Mouse (Mus musculus) hindbrain, embryonic 10.5 days (tissue): ENCODE results near the gene Nav1. TPM values are rescaled to one million over a fixed set of nuclear protein-coding genes. Genes with fewer than 3 reads are reported as not detected.

Experiments used
- DNase-seq: peaks from one replicate; pipeline ENCODE4 v3.0.0-alpha.2; 2017; ENCODE audit warnings: low spot score
- H3K27ac ChIP-seq: fragments of 300-500 bp; sonication (generic); 2 replicates; pipeline ENCODE4 v1.5.1; 2016; ENCODE audit warnings: mild to moderate bottlenecking, moderate library complexity
- H3K27me3 ChIP-seq: fragments of 300-500 bp; sonication (generic); 2 replicates; pipeline ENCODE4 v1.6.1; 2016; ENCODE audit warnings: mild to moderate bottlenecking; ENCODE audit not compliant: poor library complexity, insufficient read depth, severe bottlenecking
- H3K36me3 ChIP-seq: fragments of 300-500 bp; sonication (generic); 2 replicates; pipeline ENCODE4 v1.6.1; 2016; ENCODE audit warnings: mild to moderate bottlenecking, moderate library complexity
- H3K4me1 ChIP-seq: fragments of 300-500 bp; sonication (generic); replicated peaks from 2 replicates; pipeline ENCODE4 v1.6.1; 2016; ENCODE audit warnings: mild to moderate bottlenecking
- H3K4me3 ChIP-seq: fragments of 300-500 bp; sonication (generic); 2 replicates; pipeline ENCODE4 v1.5.1; 2016; ENCODE audit warnings: mild to moderate bottlenecking, moderate library complexity
- H3K9me3 ChIP-seq: fragments of 300-500 bp; sonication (generic); 2 replicates; pipeline ENCODE4 v1.6.1; 2016; ENCODE audit warnings: mild to moderate bottlenecking, moderate library complexity
- WGBS: fragments of 180-500 bp; shearing (Covaris S2); methylation state at CpG from one replicate; pipeline ENCODE4 v1.1.7; 2016; 5-methylcytosine and 5-hydroxymethylcytosine counted together
- polyA plus RNA-seq: library from polyadenylated mRNA; unstranded; fragments of >200 nt; fragmentation: Nextera tagmentation; extraction: Ambion mirVana; gene quantifications from 2 replicates; pipeline ENCODE4 v1.2.1, GENCODE M21; 2016

The Nav1 gene
- polyA plus RNA-seq, 1 experiment from 2014 or later = 19.3 TPM

DNA sequence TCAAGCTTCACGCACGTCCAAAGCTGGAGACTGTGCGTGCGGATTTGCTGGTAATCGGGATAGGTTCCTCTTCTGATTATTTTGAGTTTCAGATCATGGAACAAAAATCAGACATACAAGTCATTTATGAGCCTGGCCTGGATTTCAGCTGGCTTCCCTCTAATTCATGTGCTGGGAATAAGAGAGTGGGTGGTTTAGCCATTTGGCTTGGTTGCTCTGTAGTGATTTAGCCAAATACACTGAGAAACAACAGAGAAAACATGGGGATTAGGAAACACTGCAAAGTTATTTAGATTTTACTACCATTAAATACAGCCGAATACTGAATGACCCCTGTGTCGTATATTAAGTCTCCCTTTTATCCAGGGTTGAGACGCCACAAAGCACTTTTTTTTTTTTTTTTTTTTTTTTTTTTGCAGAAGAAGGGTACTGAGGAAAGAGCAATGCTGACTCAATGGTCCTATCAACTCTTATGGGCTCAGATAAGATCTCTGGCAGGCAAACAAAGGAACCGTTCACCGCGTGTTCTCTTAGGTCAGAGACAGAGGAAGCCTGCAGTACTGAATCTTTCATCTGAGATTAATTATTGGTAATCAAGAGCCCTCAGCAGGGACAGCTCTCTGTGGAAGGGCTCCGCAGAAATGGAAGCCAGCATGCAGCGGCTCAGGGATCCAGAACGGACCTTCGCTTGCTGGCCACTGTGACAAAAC is 132.1 kb downstream of the Nav1 start:
- no peaks in the 10 kb centered on the region for H3K9me3 ChIP-seq
- H3K27me3 ChIP-seq = no peaks in the 10 kb centered on the region
- peaks cover 10% of the 10 kb centered on the region for H3K4me1 ChIP-seq
- peaks cover 38% of the 10 kb centered on the region for H3K36me3 ChIP-seq
- peak overlapping the region; percentile 64; the same call in 1 of the 2 replicates for H3K27ac ChIP-seq
- DNase-seq = no peak
- no peak overlapping the region for H3K4me3 ChIP-seq
- 76% methylated on average over 15 of the region's 15 CpGs for WGBS

DNA sequence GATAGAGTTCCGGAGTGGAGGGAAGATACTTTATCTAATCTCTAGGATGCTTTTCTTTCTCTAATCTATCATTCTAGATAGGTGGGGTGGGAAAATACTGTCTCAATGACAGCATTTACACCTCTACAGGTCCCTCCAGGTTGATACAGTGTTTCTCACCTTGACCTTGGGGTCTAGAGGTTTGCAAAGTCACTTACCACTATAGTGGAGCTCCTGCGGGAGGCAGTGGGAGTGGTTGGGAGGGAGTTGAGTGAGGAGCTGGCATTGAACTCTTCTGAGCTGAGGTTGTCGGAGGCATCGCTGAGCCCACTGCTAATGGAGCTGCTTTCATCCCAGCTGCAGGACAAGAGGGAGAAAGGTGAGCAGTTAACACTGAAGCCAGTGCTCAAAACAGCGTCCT is 134.6 kb downstream of the Nav1 start:
- peaks cover 57% of the 10 kb centered on the region for H3K36me3 ChIP-seq
- no peak overlapping the region for H3K4me3 ChIP-seq
- no peak overlapping the region for H3K27ac ChIP-seq
- H3K9me3 ChIP-seq = no peaks in the 10 kb centered on the region
- no peak for DNase-seq
- H3K4me1 ChIP-seq = peaks cover 10% of the 10 kb centered on the region
- 88% methylated on average over 5 of the region's 5 CpGs for WGBS
- H3K27me3 ChIP-seq = no peaks in the 10 kb centered on the region

DNA sequence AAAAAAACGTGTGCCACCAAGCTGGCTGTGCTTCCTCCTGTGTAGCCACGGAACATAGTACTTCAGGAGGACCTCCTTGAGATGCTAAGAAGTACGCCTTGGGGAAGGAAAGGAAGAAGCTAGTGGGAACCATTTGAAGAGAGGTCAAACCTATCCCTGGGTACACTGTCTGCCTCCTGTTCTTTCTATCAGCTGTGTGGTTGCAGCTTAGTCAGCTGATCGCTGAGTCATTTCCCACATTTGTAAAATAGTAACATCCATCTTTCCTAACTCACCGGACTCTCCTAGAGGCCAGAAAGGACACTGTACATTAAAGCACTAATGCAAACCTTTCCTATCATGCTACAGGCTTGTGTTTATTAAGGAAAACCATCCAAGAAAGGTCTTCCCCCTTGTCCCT is 135.4 kb downstream of the Nav1 start:
- Histone ChIP-seq H3K27ac (no peak overlapping the region), H3K4me3 (no peak overlapping the region), H3K27me3 (no peaks in the 10 kb centered on the region), H3K4me1 (peaks cover 10% of the 10 kb centered on the region), H3K36me3 (peaks cover 60% of the 10 kb centered on the region), H3K9me3 (no peaks in the 10 kb centered on the region)
- DNase-seq = no peak
- 86% methylated on average over 5 of the region's 5 CpGs for WGBS

DNA sequence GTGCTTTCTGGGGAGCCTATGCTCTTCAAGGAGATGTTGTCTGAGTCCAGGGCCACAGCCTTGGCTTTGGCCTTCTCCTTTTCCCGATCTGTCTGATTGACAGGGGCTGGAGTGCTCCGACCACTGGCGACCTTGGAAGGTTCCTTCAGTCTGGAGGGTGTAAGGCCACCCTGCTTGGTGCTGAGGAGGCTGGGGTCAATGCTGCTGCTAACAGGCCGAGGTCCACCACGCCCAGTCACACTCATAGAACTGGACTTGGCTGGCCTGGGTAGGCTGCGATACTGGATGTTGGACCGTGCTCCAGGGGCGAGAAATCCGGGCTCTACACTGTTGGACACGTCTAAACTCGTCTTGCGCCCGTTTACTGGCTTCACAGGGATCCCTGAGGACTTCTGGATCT is 136.5 kb downstream of the Nav1 start:
- H3K36me3 ChIP-seq = peaks cover 72% of the 10 kb centered on the region
- H3K4me1 ChIP-seq = peaks cover 4% of the 10 kb centered on the region
- WGBS = 93% methylated on average over 13 of the region's 13 CpGs
- H3K9me3 ChIP-seq = no peaks in the 10 kb centered on the region
- no peaks in the 10 kb centered on the region for H3K27me3 ChIP-seq
- no peak for DNase-seq
- H3K27ac ChIP-seq = no peak overlapping the region
- no peak overlapping the region for H3K4me3 ChIP-seq

- Histone ChIP-seq H3K4me1 (no peaks in the 10 kb centered on the region; the same call in 1 of the 2 replicates), H3K27ac (no peak overlapping the region), H3K36me3 (peaks cover 99% of the 10 kb centered on the region), H3K27me3 (no peaks in the 10 kb centered on the region), H3K9me3 (no peaks in the 10 kb centered on the region), H3K4me3 (no peak overlapping the region)
- 91% methylated on average over 5 of the region's 5 CpGs for WGBS
- no peak for DNase-seq
Observed at GRCm38 (mm10) chr1:135467462-135467861, 139.6 kb downstream of the Nav1 start.

- H3K9me3 ChIP-seq = no peaks in the 10 kb centered on the region
- no peaks in the 10 kb centered on the region for H3K27me3 ChIP-seq
- no peak for DNase-seq
- peaks cover 99% of the 10 kb centered on the region for H3K36me3 ChIP-seq
- H3K4me1 ChIP-seq = no peaks in the 10 kb centered on the region
- H3K27ac ChIP-seq = no peak overlapping the region
- WGBS = 81% methylated on average over 3 of the region's 3 CpGs
- no peak overlapping the region for H3K4me3 ChIP-seq
Observed at GRCm38 (mm10) chr1:135466935-135467334, 140.2 kb downstream of the Nav1 start.

GRCm38 (mm10) chr1:135465734-135466133 is 141.4 kb downstream of the Nav1 start:
- no peaks in the 10 kb centered on the region for H3K9me3 ChIP-seq
- peaks cover 90% of the 10 kb centered on the region for H3K36me3 ChIP-seq
- no peak overlapping the region for H3K27ac ChIP-seq
- WGBS = 92% methylated on average over 18 of the region's 19 CpGs
- H3K27me3 ChIP-seq = no peaks in the 10 kb centered on the region
- no peak for DNase-seq
- no peaks in the 10 kb centered on the region for H3K4me1 ChIP-seq
- no peak overlapping the region for H3K4me3 ChIP-seq

DNA sequence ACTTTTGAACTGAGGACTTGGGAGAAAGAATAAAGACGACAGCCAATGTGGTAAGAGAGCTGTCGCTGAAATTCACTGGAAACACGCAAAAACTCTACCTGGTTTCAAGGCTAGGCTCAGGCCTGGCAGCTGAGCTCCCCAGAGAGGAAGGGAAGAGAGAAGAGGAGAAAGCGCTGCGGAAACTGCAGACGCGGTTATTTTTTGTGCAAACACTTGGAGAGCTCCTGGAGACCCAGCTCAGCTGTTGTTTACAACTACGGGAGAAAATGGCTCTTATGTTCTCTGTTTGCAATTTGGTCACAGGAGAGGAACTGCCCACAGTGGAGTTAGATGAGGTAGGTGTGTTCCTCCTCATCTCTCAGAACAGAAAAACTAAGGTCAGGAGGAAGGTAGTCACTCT is 144.4 kb downstream of the Nav1 start:
- WGBS = 91% methylated on average over 8 of the region's 8 CpGs
- no peak overlapping the region for H3K4me3 ChIP-seq
- H3K4me1 ChIP-seq = no peaks in the 10 kb centered on the region
- H3K9me3 ChIP-seq = no peaks in the 10 kb centered on the region
- H3K36me3 ChIP-seq = peaks cover 91% of the 10 kb centered on the region
- no peak for DNase-seq
- H3K27ac ChIP-seq = no peak overlapping the region
- H3K27me3 ChIP-seq = no peaks in the 10 kb centered on the region

- Histone ChIP-seq H3K9me3 (no peaks in the 10 kb centered on the region), H3K36me3 (peaks cover 91% of the 10 kb centered on the region)
- 85% methylated on average over 4 of the region's 4 CpGs for WGBS
Observed at GRCm38 (mm10) chr1:135462304-135462703, 144.8 kb downstream of the Nav1 start.

DNA sequence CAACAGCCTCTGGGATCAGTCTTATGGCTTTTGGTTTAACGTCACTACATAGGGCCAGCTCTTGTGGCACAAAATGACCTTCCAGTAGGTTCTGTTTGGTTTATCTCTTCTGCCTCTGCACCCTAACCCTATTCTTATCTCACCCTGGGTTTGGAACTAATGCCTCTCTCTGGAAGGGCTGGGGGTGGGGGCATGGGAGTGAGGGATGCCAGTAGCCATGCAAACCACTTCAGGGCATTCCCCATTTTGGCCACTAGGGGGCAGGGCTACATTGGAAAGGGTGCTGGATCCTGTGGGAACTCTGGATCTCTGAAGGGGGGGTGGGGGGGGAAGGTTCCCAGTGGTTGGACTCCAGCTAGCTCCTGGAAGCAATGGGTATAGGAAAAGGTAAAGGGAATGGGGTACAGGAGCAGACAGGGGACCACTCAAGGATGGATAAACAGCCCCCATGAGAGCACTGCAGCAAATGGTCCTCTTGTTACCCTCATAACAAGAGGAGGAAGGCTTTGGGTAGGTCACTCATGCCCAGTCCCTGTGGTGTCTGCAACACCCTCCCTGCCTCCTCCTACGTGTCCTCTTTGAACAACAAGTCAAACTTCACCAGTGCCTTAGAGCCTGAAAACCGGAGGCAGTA is 145.9 kb downstream of the Nav1 start:
- Histone ChIP-seq H3K4me1 (no peaks in the 10 kb centered on the region), H3K27me3 (no peaks in the 10 kb centered on the region), H3K36me3 (peaks cover 91% of the 10 kb centered on the region), H3K4me3 (no peak overlapping the region), H3K27ac (no peak overlapping the region), H3K9me3 (no peaks in the 10 kb centered on the region)
- 81% methylated on average over 3 of the region's 3 CpGs for WGBS
- DNase-seq = peak; percentile 77

More at GRCm38 (mm10) chr1:135462304-135462703, 144.8 kb downstream of the Nav1 start:
- no peak overlapping the region for H3K4me3 ChIP-seq
- H3K27me3 ChIP-seq = no peaks in the 10 kb centered on the region
- DNase-seq = no peak
- no peaks in the 10 kb centered on the region for H3K4me1 ChIP-seq
- H3K27ac ChIP-seq = no peak overlapping the region

- WGBS = 93% methylated on average over 16 of the region's 16 CpGs
- no peaks in the 10 kb centered on the region for H3K27me3 ChIP-seq
- no peak overlapping the region for H3K4me3 ChIP-seq
- H3K9me3 ChIP-seq = no peaks in the 10 kb centered on the region
- H3K4me1 ChIP-seq = no peaks in the 10 kb centered on the region
- H3K27ac ChIP-seq = no peak overlapping the region
- peaks cover 91% of the 10 kb centered on the region for H3K36me3 ChIP-seq
- no peak for DNase-seq
Observed at GRCm38 (mm10) chr1:135460521-135460920, 146.6 kb downstream of the Nav1 start.

- Histone ChIP-seq H3K4me1 (no peaks in the 10 kb centered on the region), H3K4me3 (no peak overlapping the region), H3K27ac (no peak overlapping the region), H3K9me3 (no peaks in the 10 kb centered on the region), H3K36me3 (peaks cover 91% of the 10 kb centered on the region), H3K27me3 (no peaks in the 10 kb centered on the region)
- DNase-seq = no peak
- WGBS = 91% methylated on average over 5 of the region's 5 CpGs
Observed at GRCm38 (mm10) chr1:135457860-135458259, 149.2 kb downstream of the Nav1 start.

DNA sequence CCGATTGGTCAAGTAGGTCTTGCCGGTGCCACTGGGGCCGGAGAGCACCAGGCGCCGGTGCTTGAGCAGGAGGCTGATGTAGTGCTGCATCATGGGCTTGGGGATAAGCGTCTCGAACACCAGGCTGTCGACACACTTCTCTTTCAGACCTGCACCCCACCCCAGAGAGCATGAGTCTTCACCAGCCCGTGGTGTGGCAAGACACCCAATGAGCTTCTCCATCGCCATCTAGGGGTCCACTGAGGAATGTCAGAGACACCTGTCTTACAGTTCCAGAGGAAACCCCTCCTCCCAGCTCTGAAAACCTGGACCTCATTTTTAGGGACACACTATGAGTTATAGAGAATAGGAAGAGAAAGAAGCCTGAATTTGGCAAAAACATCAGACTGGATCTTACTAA is 154.8 kb downstream of the Nav1 start:
- H3K27me3 ChIP-seq = no peaks in the 10 kb centered on the region
- H3K9me3 ChIP-seq = no peaks in the 10 kb centered on the region
- WGBS = 83% methylated on average over 10 of the region's 10 CpGs
- no peak overlapping the region for H3K27ac ChIP-seq
- H3K4me1 ChIP-seq = no peaks in the 10 kb centered on the region
- no peak for DNase-seq
- H3K4me3 ChIP-seq = no peak overlapping the region
- H3K36me3 ChIP-seq = peaks cover 92% of the 10 kb centered on the region
